Mouse (Mus musculus) heart, adult 18-20 months (tissue): ENCODE measurements around the gene 4933427D14Rik. TPM values are rescaled to one million over a fixed set of nuclear protein-coding genes. Genes with fewer than 3 reads are reported as not detected.
"Not testable (repeated sequence)": the region's sequence is repeated elsewhere in the genome, so short reads cannot be mapped to it uniquely, and the experiment has no call there.

Source experiments
- DNase-seq, 2 experiments: peaks; one replicate each; pipeline ENCODE4 v3.0.0; 2021 to 2022; ENCODE audit warnings: mixed read lengths in 1 of 2
- total RNA-seq, 2 experiments: library from RNA; stranded (reverse); gene quantifications; 2 replicates each; pipeline ENCODE4 v1.2.3; 2021

The 4933427D14Rik gene
- total RNA-seq, 2 experiments from 2014 or later: 1.9 to 2.4 TPM

DNA sequence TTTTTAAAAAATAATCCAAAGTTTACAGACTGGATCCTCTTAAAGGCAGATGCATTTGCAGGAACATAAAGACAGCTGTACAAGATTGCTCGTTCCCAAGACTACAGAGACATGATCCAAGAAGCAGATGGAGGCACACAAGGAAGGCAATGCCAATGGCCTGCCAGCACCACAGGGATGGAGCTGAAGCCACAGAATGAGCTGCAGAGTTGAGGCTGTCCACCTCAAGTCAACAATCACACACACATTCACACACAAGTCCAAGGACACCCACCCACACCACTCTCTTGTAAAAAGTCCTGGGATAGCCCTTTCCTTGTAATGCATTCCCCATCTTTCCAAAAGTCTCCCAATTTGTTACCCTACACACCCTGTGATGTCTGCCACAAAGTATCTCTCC, 3.8 kb downstream of the 4933427D14Rik start:
- DNase-seq: no peak

DNA sequence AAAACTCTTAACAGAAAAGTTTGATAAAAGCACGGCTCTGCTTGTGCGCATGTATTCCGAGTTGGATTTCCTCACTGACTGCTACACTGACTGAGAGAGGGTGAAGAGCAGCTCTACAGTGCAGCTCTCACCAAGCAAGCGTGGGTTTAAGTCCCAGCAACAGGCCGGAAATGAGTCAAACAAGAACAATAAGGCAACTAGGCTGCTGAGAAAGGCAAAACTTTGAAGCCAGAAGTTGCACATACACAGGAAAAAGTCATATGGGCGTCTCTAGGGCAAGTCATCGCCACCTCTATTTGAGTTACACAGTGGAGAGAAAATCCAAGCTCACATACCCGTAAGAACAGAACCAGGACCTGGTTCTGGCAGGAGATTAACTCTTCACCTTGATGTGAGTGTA, 10.8 kb downstream of the 4933427D14Rik start:
- DNase-seq: peak; percentile 8 to 23

DNA sequence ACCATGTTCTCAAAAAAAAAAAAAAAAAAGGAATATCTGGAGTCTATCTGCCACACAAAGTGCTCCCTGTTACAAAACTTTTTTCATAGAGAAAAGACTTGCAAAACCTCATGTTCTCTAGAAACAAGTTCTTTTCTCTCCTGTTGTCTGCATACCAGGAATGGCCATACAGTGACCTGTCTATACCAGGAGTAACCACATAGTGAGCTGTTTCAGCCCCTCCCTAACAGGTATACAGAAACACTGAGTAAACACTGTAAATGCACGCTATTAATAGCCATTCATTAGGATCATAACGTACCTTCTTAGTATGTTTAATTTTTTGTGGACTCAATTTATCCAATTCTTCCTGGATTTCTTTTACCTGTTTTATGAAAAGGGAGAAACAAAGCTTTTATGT, 13.0 kb downstream of the 4933427D14Rik start:
- no peak for DNase-seq

DNA sequence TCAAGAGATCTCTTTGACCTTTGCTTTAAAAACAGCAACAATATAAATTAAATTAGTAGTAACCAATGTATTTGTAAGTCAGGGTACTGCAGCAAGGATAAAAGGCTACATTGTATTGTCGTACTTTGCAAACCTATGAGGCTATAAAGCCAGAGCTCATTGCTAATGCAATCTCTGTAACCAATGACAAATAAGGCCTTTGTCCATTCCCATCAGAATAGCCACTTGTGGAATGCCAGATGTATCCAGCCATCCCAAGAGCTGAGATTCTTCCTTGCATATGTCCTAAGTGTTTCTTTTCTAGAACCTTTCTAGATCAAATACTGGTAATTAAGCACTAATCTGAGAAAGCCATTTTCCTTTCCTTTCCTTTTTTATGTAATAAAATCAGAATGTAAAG, 16.4 kb downstream of the 4933427D14Rik start:
- DNase-seq: no peak

DNA sequence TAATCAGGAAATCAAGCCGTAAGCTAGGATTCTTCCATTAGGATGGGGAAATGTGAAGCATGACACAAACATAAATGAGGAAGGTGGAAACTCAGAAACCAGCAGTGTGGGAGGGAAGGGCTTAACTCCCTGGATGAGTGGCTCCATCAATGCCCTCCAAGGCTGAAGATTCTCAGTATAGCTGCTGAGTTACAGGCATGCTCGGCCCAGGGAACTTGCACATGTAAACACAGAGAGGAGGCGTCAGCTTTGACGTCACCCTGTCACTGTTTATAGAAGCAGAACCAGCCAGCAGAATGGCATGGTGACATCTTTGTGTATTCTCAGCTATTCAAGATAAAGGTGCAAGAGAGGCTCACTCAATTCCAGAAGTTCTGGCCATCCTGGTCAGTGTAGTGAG, 23.0 kb downstream of the 4933427D14Rik start:
- DNase-seq: no peak

DNA sequence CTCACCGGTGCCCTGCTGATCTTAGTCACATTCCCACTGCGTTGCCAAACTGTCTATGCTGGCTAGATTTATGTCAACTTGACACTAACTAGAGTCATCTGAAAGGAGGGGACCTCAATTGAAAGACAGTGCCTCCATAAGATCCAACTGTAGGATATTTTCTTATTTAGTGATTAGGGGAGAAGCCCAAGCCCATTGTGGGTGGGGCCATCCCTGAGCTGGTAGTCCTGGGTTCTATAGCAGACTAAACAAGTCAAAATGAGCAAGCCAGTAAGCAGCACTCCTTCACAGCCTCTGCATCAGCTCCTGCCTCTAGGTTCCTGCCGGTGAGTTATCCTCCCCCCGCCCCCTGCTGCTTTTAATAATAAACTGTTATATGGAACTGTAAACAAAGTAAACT, 26.1 kb downstream of the 4933427D14Rik start:
- no peak for DNase-seq

DNA sequence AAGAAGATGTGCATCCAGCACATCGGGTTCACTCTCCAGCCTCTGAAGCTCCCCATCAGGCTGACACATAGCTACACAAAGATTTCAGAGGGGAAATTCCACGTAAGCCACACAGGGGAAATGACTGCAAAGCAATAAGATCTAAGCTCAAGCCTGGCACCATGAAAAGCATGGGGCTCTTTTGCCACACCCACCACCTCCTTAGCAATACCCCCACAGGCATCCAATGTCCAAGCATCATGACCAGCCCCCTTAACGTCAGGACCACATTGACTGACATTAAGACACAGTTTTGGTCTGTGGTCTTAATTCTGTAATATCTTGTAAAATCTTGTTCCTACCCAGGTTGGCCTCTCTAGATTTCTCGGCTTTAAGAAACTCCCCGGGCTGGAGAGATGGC, 26.7 kb downstream of the 4933427D14Rik start:
- no peak for DNase-seq

DNA sequence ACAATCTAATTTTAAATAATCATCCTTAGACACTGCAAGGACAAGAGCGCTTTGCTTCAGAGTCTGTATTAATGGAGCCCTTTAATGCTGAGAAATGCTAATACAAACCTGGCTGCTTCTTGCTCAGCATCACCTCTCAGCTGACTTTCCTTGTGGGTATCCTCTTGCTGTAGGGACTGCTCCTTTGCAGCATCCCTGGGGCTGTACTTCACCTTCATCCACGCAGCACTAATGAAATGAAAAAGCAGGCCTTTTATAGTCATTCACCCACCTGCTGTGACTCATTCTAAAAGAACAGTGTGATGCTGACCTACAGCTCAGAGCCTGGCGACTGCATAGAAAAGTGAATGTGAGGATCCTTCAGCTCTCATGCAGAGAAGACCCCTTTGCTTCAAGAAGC, 30.7 kb downstream of the 4933427D14Rik start:
- DNase-seq: no peak

DNA sequence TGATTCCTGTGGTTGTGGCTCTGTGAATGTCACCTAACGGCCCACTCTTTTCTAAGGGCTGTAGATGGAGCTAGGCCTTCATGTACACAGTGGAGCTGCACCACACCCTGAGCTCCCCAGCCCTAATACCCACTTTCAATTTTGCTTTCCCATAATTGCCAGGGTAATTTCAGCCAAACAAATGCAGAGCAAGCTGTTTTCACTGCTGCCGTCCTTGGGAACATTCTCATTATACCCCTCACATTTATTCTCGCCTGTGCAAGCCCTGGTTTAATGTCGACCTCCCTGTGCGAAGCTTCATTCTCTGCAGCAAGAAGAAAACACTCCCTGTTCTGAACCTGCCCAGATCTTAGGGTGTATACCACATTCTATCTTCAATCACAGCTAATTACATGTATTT, 31.3 kb downstream of the 4933427D14Rik start:
- no peak for DNase-seq

DNA sequence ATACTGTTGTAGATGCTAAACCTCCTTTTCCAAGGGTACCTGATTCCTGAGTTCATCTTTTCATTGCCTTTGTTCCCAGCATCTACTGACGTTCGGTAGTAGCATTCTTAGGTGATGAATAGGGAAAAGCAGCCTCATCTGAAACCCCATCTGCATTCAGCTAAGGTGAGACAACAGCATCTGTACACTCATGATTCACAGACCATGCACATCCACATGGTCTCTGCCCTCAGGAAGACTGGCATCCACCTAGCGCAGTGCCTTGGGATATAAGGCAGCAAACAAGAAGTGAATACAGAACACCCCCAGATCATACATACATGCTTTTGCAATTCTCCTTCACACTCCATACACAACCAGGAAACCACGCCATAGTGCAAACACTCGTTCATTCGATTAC, 32.5 kb downstream of the 4933427D14Rik start:
- DNase-seq: no peak

DNA sequence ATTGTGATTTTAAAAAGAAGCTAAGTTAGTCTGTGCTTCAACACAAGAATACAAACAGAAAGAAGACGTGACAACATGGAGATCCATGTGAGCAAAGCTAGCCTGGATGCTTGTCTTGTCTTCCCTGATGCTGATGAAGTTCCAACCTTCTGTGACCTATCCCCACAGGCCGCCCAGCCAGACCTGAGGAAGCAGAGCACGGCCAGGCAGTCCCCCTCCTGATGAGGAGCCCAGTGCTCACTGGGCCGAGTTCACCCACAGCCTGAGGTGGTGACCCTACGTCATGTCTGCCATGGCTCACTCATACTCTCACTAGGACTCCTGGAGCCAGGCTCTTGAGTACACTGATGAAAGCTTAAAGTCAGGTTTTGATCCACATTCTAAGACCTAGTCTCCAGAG, 33.8 kb downstream of the 4933427D14Rik start:
- DNase-seq: no peak

DNA sequence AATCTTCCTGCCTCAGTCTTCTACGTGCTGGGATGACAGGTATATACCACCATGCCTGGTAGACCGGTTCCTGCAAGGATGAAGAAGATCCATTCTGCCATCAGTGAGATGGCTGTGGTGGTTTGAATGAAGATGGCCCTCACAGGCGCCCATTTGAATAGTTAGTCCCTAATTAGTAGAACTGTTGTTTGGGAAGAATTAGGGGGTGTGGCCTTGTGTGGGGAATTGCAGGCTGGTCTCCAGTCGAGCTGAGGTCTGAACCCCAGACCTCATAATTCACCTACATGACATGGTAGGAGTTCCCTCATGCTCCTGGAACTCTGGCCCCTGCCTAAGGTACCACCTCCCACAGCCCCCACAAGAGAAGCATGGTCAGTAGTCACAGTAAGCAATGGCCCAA, 35.4 kb downstream of the 4933427D14Rik start:
- DNase-seq: not testable (repeated sequence)

DNA sequence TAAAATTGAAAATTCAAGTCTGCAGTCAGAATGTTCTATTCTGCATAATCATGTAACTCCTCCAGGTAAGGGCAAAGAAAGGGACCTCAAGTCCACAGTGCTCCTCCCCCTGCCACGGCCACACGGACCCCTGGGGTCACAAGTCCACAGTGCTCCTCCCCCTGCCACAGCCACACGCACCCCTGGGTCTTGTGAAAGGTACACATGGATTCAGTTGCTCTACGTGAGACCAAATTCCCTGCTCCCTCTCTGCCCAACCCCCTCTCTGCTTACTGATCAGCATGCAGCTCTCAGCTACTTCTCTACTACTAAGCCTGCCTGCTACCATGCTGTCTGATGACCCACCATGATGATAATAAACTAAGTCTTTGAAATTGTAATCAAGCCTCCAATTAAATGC, 37.4 kb downstream of the 4933427D14Rik start:
- no peak for DNase-seq

DNA sequence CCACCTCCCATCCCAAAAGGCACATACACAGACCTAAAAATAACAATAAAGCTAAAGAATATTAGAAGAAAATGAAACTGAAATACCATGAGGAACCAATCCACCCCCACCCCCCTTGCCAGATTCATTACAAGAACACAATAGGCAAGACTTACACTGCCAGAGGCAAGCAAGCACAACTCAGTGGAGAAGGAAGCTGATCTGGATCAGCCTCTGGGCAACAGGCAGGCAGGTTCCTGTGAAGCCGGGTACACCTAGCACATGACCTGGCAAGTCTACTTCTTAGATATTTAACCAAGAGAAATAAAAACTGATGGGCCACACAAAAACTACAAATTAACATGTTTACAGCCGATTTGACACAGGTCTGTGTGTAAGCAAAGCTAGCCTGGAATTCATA, 44.1 kb downstream of the 4933427D14Rik start:
- DNase-seq: no peak

DNA sequence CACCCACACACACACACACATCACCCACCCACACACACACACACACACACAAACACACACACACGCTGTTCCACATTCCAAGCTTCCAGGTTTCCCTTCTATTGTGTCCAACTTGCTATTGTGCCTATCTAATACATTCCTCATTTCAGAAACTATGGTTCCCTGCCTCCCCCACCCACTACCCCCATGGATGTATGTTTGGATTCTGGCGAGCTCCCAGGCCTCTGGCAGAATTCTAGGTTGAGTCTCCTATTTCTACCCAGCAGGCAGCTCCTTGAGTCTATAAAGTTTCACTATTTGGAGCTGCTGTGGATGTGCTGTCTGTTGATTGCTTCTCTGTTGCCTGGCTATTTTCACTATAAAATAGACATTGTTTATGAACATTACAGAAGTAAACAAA, 50.6 kb downstream of the 4933427D14Rik start:
- DNase-seq: no peak

DNA sequence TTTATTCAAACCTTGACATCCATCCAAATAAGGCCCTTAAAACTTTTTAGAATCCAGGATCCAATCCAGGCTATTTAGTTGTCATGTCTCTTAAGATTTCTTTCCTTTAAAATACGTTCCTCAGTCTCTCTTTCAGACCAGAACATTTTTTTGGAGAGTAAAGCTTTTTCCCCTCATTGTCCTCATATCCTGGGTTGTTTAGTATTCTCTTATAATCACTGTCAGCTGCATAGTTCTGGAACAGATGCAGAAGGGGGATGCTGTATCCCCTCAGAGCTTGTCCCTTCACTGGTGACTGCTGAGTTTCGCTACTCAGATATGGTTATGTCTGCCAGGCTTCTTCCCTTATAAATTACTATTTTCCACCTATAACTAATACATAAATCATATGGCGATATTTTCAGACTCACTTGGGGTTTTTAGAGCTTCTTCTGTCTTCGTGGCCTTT, 51.3 kb downstream of the 4933427D14Rik start:
- no peak for DNase-seq

DNA sequence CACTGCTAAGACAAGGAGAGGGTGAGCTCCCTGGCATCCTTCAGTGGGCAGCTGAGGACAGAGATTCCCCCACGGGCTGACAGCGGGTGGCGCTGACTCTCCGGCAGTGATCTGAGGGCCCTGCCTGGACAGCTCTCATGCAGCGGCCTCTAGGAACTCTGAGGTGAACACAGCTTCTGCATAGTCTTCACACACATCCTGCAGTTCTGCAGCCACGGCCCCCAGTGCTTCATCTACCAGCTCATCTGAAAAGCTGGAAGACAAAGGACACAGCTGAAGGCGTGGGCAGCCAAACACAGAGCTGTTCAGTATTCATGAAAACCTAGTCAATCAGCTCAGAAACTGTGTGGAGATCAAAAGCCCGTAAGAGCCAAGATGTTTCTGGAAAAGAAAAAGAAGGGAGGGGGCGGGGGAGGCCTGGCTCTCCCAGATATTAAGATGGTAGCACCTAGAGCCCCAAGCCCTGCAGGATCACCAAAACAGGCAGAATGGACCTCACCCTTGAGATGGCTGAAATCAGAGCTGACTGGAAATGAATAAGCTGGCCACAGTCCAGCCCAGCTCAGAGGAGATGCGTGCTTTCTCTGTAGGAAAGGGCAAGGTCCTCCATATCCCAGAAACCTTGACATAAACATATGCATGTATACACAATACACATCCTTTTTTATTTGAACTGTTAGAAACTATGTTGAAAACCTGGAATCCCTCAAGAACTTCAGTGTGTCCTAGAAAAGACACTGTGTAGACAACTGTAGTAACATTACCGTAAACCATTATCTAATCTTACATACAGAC, 51.9 kb downstream of the 4933427D14Rik start:
- no peak for DNase-seq

DNA sequence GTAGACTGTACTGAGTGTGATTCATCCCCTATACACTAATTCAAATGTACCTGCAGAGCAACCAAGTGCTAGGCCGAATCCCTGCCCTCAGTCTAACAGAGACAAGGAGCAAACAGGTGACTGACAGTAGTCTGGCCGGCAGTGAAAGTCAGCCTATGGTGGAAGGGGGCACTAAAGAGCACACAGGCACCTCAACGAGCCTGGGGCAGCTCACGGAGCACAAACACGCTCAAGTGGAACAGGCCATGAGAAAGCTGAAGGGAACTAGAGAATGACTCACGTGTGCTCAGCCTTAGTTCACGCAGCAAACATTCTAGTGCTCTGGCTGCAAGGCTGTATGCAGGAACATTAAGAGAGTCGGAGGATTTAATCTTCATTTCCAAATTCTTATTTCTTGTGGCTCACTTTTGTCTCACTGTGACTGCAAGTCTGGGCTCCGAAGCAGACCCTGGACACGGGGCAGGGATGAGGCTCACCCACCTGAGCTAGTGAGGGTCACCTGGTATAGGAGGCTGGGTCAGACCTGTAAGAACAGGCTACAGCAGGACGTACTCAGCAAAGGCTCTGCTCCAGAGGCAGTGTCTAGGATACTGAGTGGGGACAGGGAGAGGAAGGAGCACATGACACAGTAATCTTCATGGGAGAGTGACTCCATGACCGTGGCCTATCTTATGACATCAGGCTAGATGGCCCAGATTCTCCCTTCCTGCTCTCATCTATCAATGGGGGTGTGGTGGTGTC, 54.0 kb downstream of the 4933427D14Rik start:
- no peak for DNase-seq

DNA sequence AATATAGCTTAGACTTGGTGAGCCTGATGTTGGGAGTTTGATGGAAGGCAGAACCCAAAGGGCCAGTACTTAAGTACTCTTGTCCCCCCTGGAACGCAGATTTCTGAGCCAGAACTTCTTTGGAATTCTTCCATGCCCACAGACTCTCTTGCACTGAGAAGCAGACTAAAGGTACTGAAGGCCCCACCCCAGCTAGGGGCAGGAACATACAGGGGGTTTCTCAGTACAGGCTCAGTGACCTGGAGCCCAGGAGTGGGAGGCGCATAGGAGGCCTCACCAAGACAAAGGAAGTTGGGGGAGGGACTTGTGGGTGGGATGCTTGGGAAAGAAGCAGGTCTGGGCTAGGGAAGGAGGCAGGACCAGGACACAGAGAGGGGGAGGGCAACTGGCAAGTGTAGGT, 56.1 kb downstream of the 4933427D14Rik start:
- DNase-seq: no peak

DNA sequence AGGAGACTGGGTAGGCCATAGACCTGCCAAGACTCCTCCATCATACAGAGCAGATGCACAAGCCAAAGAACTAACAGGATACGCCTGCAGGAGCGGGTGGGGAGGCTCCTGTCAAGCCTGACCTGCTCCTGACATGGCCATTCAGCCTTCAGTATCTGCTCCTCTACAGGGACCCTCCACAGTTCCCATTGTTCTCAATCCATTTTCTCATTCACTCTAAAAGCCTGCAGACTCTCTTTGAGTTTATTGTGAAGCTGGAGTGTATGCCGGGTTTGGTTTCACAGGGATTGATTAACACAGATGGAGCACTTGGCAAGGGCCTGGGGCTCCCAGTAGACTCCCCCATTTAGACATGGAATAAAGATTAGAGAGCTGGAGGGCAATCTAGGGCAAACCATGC, 59.3 kb downstream of the 4933427D14Rik start:
- no peak for DNase-seq

DNA sequence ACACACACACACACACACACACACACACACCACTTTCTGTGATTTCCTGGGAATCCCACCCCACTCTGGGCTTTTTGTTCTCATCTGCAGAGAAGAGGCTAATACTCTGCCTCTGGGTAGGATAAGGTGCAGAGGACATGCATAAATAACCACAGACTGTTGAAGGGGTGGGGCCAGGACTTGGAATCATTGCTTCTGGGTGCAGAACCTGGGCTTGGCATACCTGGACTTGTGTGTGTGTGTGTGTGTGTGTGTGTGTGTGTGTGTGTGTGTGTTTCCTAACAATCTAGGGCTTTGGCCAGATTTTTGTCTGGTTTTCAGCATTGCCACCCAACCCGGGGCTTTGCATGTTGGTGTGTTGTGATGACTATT, 61.4 kb downstream of the 4933427D14Rik start:
- DNase-seq: no peak

DNA sequence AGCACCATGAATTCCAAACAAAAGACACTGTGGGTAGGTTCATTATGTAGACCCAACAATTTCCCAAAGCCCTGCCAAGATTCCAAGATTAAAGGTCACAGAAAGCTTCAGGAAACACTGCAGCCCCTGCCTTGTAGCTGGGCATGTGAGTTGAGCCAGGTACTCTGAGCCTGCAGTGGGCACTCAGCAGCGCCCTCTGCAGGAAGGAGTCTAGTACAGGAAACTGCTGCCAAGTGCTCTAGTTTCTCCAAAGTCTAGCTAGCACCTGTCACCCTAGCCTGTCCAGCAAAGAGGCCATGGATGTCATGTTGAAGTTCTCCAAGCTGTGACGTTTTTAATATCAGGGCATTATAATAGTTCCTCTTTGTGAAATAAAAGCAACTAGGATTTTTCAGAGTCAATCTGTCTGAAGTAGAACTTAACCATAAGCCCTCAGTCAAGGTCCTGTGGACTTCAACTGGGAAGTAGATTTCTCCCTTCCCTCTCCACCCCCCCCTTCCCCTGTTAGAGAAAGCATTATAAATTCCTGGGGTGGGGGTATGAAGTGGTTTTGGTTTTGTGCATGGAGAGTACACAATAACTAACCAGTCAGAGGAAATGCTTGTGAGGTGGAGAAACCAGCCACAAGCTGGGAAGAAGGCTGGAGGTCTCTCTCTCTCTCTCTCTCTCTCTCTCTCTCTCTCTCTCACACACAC, 61.9 kb downstream of the 4933427D14Rik start:
- peak; percentile 25 to 59 for DNase-seq

DNA sequence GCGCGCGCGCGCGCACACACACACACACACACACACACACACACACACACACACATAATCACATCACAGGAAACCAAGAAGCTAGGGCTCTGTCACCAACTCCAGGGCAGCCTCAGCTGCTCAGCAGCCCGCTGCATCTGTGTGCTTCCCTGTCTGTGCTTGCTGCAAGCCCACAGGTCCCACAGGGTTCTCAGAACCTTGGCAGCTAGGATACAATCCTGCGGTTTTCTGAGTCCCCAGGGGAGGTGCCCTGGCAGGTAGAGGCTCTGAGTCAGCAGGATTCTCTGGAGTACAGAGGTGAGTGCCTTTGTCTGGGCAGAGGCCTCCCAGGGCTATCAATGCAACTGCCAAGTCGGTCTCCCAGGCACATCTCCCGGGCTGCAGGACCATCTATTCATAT, 64.4 kb downstream of the 4933427D14Rik start:
- no peak for DNase-seq
